Mouse (Mus musculus) CD4-positive, CD25-positive, alpha-beta regulatory T cell, adult 4 months (primary cell): ENCODE results near the gene Ccdc85b. TPM values are rescaled to one million over a fixed set of nuclear protein-coding genes. Genes with fewer than 3 reads are reported as not detected.
A peak's percentile ranks its signal among the peaks of the same experiment; 100 is the strongest.

ENCODE experiments used
- ATAC-seq: one replicate; pipeline ENCODE4 v1.8.0; 2017
- polyA plus RNA-seq, 2 experiments: library from polyadenylated mRNA; unstranded; fragments of 100-300 nt; shearing (Covaris generic); gene quantifications; one replicate each; pipeline ENCODE4 v1.2.1; 2017

Gene Ccdc85b
- polyA plus RNA-seq, 2 experiments from 2014 or later: 0.48 to 0.83 TPM

DNA sequence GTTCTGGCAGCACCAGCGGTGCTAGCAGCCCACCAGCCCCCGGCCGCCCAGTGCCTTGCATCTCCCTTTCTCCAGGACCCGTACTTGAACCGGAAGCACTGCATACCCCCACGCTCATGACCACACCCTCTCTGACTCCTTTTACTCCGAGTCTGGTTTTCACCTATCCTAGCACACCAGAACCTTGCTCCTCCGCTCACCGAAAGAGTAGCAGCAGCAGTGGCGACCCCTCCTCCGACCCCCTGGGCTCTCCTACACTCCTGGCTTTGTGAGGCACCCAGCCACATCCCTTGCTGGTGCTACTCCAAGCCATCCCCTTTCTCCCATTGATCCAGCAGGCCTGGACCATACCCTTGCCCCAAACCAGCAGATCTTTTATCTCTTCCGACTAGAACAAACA is 2.7 kb downstream of the Ccdc85b start:
- no peak for ATAC-seq

DNA sequence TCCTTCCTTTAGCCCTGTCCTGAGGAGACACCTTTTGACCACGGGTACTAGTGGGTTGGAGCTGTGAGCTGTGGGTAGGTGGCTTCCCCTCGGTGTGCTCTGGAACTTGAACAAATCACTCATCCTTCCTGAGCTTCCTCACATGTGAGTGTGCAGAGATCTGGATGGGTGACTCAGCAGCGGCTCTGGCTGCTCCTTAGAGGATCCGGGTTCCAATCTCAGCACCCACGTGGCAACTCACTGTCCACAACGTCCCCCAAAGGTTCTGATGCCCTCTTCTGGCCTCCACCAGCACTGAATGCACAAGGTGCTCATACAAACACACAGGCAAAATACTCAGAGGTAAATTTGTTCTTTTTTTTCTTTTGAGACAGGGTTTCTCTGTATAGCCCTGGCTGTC is 5.9 kb downstream of the Ccdc85b start:
- no peak for ATAC-seq

DNA sequence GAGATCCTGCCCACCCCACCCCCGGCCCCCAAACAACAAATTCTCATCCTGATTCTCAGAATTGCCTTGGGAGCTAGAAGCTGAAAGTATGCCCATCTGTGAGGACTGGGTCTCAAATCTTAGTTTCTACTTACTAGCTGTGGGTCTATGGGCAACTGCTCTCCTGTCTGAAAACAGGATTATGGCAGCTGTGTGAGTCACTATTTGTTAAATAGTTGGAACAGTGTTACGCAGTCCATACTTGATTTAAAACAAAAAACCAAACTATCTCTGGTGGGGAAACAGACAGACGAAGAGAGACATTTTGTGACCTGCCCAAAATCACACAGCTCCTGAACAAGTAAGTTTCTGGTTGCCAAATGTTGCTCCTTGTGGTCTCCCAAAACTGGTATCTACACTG is 8.0 kb downstream of the Ccdc85b start:
- ATAC-seq: no peak

DNA sequence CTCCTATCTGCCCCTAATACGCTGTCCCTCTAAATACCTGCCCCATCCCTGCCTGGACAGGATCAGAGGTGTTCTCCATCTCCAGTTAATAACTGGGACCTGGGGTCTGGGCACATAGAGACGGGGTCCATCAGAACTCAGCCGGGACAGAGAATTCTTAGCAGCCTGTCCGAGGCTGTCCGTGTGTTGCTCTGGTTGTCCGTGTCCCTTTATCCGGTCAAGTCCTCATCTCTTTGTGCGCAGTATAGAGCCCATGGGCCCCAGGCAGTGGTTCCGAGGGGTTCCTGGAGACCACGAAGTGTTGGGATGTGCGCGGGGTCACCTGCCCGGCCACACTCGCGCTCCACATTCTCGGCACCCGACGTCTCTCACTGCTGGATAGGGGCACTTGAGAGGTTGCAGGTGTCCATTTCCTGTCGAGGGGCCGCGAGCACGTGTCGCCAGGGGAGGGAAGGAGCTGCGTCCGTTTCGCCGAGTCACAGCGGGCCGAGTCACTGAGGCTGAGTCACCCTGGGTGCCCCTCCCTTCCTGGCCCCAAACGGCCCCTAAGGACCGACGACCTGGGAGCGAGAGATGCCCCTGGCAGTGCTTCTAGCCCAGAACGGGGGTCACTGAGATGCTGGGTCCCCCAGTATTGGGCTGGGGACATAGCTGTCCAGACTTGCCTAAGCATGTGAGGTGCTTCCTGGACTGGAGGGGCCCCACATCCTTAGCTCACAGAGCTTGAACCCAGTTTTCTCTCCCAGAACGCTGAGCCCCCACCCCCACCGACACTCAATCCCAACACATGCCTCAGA is 9.1 kb downstream of the Ccdc85b start:
- peak; percentile 30 for ATAC-seq

DNA sequence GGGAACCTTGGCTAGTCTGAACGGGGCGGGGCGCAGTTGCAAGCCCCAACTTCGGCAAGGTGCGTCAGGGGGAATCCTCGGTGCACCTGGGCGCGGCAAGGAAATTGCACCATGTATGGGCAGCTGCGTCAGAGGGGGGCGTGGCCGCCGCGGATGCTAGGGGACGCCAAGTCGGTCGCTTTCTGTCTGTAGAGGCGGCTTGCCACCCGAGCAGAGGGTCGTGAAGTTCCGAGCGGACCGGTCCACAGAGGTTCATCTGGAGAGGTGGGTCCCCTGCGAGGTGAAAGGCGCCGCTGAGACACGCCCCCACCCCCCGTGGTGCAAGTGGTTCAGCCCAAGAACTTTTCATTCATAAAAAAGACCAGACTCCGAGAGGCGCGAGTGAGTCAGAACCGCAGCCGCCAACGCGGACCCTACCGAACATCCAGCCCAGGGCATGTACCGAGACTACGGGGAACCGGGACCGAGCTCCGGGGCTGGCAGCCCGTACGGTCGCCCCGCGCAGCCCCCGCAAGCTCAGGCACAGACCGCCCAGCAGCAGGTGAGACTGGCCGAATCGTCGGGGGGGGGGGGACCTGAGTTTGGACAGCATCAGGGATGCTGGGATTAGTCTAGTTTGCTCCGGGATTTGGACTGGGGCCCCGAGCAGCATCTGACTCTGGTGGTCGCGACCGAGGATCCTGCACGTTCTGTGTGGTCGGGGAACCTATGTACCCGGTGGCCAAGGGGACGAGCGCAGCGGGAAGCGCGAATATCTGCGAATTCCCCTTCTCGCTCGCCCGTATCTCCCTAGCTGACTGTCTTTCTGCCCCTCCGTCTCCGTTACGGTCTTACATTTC is 10.0 kb downstream of the Ccdc85b start, which contains the start of gene Fosl1:
Gene Fosl1 (plus strand): TSS at position 33 of the 839 bp plus-strand sequence.
- peak; percentile 94 for ATAC-seq

DNA sequence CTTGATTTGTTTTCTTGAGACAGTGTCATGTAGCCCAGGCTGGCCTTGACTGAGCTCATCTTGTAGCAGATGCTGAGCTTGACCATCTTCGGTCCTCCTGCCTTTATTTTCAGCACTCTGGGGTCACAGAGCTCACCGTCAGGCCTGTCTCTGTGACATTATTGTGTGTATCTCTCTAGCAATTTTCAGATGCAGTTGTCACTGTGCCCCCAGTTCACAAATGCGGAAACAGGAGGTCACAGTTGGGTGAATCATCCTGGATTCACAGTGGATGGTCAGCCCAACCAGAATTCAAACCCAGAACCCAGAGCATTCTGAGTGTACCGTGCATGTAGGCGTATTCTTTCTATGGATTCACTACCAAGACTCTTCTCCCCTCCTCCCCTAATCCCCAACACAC is 11.9 kb downstream of the Ccdc85b start:
- ATAC-seq: no peak

DNA sequence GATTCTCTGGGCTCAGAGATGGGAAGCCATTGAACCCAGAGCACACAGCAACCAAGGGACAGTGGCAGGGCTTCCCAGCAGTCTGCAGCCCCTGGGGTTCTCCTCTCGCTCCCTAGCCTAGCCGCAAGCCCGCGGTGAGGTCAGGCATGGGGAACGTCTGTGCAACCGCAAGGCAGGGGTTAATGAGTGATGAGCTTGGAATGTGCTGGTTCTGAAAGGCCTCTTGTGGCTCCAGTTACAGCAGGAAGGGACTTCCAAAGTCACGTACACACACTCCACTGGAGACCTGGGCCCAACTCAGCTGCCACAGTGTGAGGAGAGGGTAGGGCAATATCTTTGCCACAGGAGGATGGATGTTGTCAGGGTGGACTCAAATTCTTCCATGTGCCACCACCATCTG is 12.7 kb downstream of the Ccdc85b start:
- ATAC-seq: no peak

DNA sequence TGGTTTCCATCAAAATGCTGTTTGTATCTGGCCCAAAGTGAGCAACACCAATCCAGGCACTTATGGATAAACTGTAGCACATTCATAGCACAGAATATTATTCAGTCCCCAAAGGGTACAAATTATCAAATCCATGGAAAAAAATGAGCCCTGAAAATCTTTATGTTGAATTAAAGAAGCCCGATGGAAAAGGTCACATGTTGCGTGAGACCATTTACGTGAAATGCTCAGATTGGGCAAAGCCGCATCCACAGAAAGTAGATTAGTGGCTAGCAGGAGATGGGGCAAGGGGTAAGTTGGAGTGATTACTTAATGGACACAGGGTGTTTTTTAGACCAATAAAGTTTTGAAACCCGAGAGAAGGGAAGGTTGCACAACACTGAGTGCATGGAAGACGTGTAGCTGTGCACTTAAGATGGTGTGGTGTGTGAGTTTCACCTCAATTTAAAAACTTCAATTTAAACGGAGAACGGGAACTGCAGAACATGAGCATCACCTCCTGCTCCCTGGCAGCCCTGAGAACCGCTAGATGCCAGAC is 13.3 kb downstream of the Ccdc85b start:
- no peak for ATAC-seq

DNA sequence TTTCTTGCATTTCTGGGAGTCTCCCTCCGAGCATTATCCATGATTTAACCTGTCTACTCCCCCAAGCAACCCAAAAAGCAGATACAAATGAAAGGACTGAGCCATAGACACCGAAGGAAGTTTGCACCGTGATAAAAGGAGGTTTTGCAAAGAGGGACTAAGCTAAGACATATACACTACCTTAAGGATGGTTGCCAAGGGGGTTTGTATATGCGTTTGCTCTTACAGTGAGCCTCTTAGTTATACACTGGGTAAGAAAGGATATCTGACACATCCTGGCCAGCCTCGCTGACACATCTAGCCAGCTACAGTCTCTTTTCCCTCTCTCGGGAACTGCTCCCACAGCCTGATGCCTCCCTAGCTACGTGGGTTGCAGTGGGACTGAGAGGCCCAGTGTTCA is 23.7 kb downstream of the Ccdc85b start:
- ATAC-seq: no peak

DNA sequence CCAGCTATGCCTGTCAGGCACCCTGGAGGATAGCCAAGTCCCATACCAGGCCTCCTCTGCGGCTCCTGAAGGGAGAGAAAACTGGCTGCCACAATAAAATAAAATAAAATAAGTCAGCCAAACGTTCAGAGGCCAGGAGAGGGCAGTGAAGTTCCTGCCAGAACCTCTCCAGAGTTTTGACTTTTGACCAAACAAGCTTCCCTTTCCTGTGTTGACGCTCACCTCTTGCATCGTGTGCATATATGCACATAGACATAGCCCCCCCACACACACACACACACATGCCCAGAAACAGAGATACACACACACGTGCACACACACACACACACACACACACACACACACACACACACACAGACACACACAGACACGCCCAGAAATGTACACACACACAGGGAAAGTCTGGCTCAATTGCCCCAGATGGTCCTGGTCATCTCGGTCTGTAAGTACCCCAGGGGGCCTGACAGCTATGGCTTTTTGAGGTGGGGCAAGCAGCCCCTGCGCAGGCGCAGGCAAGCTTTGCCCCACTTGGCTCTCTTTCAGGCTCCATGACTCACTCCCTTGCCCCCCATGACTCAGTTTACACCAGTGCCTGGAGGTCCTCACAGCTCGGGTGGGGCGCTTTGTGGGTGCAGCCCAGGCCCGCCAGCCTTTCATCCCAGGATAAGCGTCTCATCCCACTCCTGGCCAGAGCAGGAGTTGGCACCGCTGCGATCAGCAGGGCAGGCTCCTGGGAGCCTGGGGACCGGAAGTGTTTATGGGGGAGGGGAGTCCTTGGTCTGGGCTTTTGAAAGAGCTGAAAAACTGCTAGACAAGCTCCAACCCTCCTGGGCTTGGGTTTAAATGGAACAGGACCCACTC is 24.5 kb downstream of the Ccdc85b start:
- ATAC-seq: peak; percentile 81

DNA sequence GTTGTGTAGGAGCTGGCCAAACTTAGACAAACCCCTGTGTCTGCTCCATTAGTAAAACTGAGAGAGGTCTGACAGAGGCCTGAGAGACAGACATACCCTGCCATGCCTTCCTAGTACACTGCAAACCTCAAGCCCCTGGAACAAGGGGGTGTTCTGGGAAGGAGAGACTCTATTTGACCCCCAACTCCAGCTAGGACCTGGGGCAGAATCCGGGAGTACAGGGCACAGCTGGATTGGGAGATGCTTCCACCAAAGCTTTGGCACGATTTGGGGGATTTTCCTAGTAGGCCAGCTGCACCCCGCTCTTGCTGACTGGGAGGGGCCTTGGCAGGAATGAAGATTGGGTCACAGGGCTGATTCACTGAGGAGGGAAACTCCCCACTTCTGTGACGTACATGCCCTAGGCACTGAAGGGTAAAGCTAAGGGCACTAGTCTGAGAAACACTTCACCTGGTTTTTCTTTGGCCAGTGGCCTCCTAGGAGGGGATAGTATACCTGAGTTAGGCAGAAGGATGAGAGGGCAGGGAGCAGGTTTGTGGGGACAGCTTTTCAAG is 25.7 kb downstream of the Ccdc85b start:
- peak; percentile 63 for ATAC-seq

DNA sequence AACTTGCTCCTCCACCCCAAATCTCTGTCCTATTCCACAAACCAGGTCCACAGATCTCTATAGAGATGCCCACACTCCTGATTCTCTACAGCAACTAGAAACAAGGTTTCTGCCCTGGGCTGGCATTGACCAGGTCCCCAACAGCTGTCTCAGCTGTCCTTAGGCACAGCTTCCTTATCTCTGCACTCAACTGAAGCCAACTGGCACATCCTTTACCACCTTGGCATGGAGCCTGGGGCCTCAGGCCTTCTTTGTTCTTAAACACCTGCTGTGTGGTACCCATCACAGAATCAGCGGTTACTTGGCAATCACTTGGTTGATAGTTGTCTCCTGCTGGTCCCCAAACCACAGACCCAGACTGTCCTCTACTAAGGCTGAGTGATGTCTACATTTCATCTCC is 27.3 kb downstream of the Ccdc85b start:
- no peak for ATAC-seq

DNA sequence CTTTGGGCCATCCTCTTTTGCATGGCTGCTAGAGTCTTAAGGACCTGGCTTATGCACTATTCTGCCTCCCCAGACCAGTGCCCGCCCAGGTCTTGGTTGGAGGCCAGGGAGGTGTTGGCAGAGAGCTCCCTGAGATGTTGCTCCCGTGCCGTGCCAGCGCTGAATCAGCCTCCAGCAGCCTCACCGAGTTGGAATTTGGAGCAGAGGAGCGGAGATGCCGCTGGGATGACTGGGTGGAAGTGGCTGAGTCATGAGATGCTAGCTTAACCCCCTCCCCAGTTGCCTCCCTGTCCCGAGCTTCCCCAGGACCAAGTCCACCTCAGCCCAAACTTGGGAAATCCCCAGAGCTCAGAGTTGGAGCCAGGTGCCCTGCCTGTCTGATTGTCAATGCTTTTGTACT is 27.9 kb downstream of the Ccdc85b start:
- ATAC-seq: no peak

DNA sequence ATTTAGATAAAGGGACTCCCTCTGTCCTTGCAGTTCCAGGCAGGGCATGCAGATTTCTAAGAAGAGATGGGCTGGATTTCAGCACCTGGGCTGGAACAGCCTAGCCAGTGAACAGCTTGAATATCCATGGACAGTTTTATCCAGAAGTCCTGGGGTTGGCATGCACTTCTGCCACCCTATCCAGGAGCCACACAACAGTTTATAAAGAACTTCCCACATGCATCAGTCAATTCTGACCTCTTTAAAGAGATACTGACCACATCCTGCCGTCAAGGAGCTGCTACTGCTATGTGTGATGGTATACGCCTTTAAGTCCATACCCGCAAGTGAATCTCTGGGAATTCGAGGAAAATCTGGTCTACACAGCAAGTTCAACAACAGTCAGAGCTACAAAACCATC is 28.5 kb downstream of the Ccdc85b start:
- ATAC-seq: no peak

DNA sequence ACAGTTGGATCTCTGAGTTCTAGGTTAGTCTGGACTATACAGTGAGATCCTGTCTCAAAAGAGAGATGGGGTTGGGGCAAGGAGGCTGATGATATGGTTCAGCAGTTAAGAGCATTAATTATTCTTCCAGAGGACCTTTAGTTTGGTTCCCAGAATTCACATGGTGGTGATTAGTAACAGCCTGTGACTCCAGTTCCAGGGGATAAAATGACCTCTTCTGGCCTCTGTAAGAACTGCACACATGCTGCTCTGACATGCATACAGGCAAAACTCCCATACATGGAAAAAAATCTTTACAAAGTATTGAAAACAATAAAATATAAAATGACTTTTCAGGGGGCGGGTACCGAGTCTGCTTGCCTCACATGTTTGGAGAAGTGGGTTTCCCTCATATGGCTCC is 29.6 kb downstream of the Ccdc85b start:
- no peak for ATAC-seq

DNA sequence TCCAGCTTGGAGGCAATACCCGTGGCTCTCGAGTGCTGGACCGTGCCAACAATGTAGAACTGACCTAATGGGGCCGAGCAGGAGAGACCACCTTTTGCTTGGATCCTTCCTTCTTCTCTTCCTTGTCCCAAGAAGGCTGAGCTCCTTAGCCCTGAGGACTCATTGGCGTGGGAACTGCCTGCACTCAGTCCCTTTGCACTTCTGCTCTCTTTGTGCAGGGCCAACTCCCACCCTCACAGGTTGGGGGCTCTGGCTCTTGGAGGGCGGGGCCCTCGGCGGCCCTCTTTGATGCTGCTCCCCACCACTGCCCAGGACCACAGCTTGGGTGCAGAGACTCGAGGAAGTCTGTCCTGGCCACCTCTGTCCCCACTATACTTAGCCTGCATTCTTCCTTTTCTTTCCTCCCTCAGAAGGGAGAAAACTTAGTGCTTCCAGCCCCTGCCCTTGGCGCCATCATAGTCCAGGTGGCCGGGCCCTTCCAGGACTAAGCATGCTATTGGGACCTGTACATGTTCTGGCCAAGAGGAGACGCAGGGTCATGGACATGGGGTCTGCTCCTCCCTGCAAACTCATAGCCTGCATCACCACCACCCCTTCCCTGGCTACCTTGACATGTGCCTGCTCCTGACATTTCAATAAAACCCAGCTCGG is 30.9 kb downstream of the Ccdc85b start:
- no peak for ATAC-seq

DNA sequence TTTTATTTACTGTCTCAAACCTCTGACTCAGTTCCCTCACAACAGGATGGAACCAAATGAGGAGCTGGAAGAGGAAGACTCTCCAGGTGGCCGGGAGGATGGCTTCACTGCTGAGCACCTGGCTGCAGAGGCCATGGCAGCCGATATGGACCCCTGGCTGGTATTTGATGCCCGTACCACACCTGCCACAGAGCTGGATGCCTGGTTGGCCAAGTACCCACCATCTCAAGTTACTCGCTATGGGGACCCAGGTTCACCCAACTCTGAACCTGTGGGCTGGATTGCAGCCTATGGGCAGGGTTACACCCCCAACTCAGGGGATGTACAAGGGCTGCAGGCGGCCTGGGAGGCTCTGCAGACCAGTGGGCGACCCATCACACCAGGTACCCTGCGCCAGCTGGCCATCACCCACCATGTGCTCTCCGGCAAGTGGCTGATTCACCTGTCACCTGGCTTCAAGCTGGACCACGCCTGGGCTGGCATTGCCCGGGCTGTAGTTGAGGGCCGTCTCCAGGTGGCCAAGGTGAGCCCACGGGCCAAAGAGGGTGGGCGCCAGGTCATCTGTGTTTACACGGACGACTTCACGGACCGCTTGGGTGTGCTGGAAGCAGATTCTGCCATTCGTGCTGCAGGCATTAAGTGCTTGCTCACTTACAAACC is 31.7 kb downstream of the Ccdc85b start:
- ATAC-seq: no peak

DNA sequence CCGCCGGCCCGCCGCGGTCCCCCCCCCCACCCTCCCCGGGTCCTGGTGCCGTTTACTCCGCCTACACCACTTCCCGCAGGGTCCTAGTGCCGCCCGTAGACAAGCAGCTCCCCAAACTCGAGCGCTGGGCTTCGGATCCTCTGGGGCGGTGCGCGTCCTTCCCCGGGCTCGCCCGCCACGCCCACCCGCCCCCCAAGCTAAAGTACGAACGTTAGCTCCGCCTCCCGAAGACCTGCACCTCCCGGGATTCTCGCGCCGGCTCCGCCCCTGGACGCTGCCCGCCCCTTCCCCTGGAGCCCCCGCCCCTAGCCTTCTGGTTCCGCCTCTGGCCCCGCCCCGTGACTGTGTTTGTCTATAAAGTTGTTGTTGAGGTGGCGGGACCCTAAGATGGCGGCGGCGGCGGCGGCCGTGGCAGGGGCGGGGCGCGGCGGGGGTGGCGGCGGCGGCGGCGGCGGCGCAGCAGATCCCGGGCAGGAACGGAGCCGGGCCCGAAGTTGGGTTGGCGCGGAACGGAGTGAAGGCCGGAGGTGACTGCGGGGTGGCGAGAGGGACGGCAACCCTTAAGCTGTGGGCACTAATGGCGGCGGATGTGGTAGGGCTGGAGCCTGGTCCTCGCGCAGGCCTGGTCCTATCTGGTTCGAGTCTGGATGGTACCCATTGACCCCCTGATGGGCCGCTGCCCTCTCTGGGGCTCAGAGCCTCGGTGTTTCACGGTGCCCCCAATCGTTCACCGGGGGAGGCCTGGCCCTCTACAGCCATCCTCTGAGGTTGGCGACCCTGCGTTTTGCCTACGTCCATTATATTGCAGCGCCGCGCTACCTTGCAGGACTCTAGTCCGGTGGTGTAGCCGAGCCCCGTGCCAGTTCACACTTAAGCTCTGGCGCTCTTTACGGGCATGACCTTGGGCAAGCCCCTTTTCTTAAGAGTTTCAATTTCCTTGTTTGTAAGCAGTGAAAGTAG is 32.6 kb downstream of the Ccdc85b start, which contains the start of the genes Drap1 and AI837181:
Gene Drap1 (minus strand): TSS at position 198 of the 960 bp plus-strand sequence.
Gene AI837181 (plus strand): TSS at position 363 of the 960 bp plus-strand sequence.
- peak; percentile 72 for ATAC-seq

DNA sequence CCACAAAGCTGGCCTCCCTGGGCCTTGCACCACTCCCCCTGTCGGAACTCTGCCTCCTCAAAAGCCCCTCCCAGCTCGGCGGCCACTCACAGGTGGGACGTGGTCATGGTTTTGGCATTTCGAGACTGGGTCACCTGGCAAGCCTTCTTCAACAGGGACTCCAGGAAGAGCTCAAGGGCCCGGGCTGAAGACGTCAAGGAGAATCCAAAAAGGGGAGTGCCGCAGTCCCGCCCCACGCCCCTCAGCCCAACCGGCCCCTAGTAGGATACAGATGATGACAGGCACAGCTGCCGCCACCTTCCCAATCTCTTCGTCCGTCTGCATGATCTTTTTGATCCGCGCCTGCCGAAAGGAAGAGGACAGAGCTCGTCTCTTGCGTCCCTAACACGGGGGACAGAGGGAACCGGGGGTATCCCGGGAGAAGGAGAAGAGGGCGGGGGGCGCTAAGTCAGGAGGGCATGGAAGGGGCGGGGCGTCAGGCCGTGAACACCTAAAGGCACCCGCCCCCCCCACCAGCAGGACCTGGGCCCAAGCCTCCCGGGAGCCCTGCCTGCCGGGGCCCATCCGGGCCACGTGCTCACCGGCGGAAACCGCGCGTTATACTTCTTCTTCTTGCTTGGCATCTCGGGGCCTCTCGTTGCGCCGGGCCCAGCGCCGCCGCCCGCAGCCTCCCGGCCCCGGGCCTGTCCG is 33.5 kb downstream of the Ccdc85b start:
- peak; percentile 47 for ATAC-seq
